Mouse (Mus musculus) spleen, adult 2 months (tissue): ENCODE results near the gene Csnk2b.
A peak's percentile ranks its signal among the peaks of the same experiment; 100 is the strongest.

Source experiments
- CTCF ChIP-seq: fragments of 200-500 bp; IDR thresholded peaks from 2 replicates; pipeline ENCODE4 v1.5.1; 2011; ENCODE audit warnings: mild to moderate bottlenecking, inconsistent platforms; ENCODE audit not compliant: insufficient read depth, insufficient read length, insufficient replicate concordance; ENCODE audit errors: extremely low read depth
- POLR2A ChIP-seq: fragments of 200-500 bp; IDR thresholded peaks from 2 replicates; pipeline ENCODE4 v1.6.1; 2011; ENCODE audit warnings: low read depth, low read length, inconsistent platforms

- TF ChIP-seq CTCF: peak; percentile 44; the same call in 1 of the 2 replicates
- no peak for TF ChIP-seq POLR2A
Observed at GRCm38 (mm10) chr17:35166352-35167035, 44.6 kb upstream of the Csnk2b start.
